Mouse (Mus musculus) midbrain, embryonic 16.5 days (tissue): ENCODE measurements around the gene Aspg. TPM values are rescaled to one million over a fixed set of nuclear protein-coding genes. Genes with fewer than 3 reads are reported as not detected.
A peak's percentile ranks its signal among the peaks of the same experiment; 100 is the strongest.

Experiments used
- ATAC-seq: fragments of 200-750 bp; cut with Nextera tagmentation; 2 replicates; pipeline ENCODE4 v1.8.0; 2017; ENCODE audit warnings: moderate TSS enrichment
- H3K27ac ChIP-seq: fragments of 300-500 bp; sonication (generic); 2 replicates; pipeline ENCODE4 v1.5.1; 2014; ENCODE audit warnings: mild to moderate bottlenecking, low read length, mixed read lengths
- H3K27me3 ChIP-seq: fragments of 300-500 bp; sonication (generic); 2 replicates; pipeline ENCODE4 v1.6.1; 2014; ENCODE audit warnings: low read depth, low read length, mixed read lengths; ENCODE audit not compliant: control insufficient read depth, insufficient read depth
- H3K36me3 ChIP-seq: fragments of 300-500 bp; sonication (generic); 2 replicates; pipeline ENCODE4 v1.6.1; 2014; ENCODE audit warnings: mild to moderate bottlenecking, low read length, moderate library complexity, mixed read lengths; ENCODE audit not compliant: control insufficient read depth, insufficient read depth
- H3K4me1 ChIP-seq: fragments of 300-500 bp; sonication (generic); 2 replicates; pipeline ENCODE4 v1.6.1; 2014; ENCODE audit warnings: mild to moderate bottlenecking, low read length, mixed read lengths; ENCODE audit not compliant: control insufficient read depth, insufficient read depth
- H3K4me2 ChIP-seq: fragments of 300-500 bp; sonication (generic); 2 replicates; pipeline ENCODE4 v1.6.1; 2014; ENCODE audit warnings: mild to moderate bottlenecking, low read length, mixed read lengths
- H3K4me3 ChIP-seq: fragments of 300-500 bp; sonication (generic); 2 replicates; pipeline ENCODE4 v1.5.1; 2014; ENCODE audit warnings: low read depth, mild to moderate bottlenecking, low read length, moderate library complexity, mixed read lengths
- H3K9ac ChIP-seq: fragments of 300-500 bp; sonication (generic); 2 replicates; pipeline ENCODE4 v1.6.1; 2014; ENCODE audit warnings: low read depth, low read length, mixed read lengths
- H3K9me3 ChIP-seq: fragments of 300-500 bp; sonication (generic); replicated peaks from 2 replicates; pipeline ENCODE4 v1.6.1; 2014; ENCODE audit warnings: mild to moderate bottlenecking, low read length, mixed read lengths; ENCODE audit not compliant: control insufficient read depth, poor library complexity, severe bottlenecking
- WGBS: fragments of 180-500 bp; shearing (Covaris S2); extraction: QIAGEN DNeasy Blood & Tissue Kit; methylation state at CpG from one replicate; pipeline ENCODE4 v1.1.7; 2014; 5-methylcytosine and 5-hydroxymethylcytosine counted together
- polyA plus RNA-seq: library from polyadenylated mRNA; unstranded; fragments of >200 nt; fragmentation: Nextera tagmentation; extraction: Ambion mirVana; gene quantifications from 2 replicates; pipeline ENCODE4 v1.2.1, GENCODE M21; 2015

The Aspg gene
- polyA plus RNA-seq, 1 experiment from 2014 or later: 0.74 TPM

GRCm38 (mm10) chr12:112143116-112143832, 36.8 kb downstream of the Aspg start:
- peaks cover 35% of the 10 kb centered on the region for H3K4me1 ChIP-seq
- WGBS: 5% methylated on average over 14 of the region's 14 CpGs
- peak overlapping the region; percentile 61 for H3K27ac ChIP-seq
- no peak for ATAC-seq
- peak overlapping the region; percentile 84 for H3K4me2 ChIP-seq
- peak overlapping the region; percentile 66 for H3K4me3 ChIP-seq
- no peaks in the 10 kb centered on the region for H3K36me3 ChIP-seq
- H3K27me3 ChIP-seq: peaks cover 22% of the 10 kb centered on the region
- peak overlapping the region; percentile 78 for H3K9ac ChIP-seq
- H3K9me3 ChIP-seq: no peaks in the 10 kb centered on the region

GRCm38 (mm10) chr12:112143833-112144201, 37.3 kb downstream of the Aspg start:
- WGBS: 1% methylated on average over 32 of the region's 52 CpGs
- H3K9ac ChIP-seq: peak overlapping the region; percentile 78
- H3K36me3 ChIP-seq: no peaks in the 10 kb centered on the region
- H3K27ac ChIP-seq: peak overlapping the region; percentile 61
- H3K4me1 ChIP-seq: peaks cover 38% of the 10 kb centered on the region
- no peaks in the 10 kb centered on the region for H3K9me3 ChIP-seq
- H3K4me2 ChIP-seq: peak overlapping the region; percentile 84
- peaks cover 22% of the 10 kb centered on the region for H3K27me3 ChIP-seq
- peak overlapping the region; percentile 66 for H3K4me3 ChIP-seq
- no peak; the same call in 1 of the 2 replicates for ATAC-seq

DNA sequence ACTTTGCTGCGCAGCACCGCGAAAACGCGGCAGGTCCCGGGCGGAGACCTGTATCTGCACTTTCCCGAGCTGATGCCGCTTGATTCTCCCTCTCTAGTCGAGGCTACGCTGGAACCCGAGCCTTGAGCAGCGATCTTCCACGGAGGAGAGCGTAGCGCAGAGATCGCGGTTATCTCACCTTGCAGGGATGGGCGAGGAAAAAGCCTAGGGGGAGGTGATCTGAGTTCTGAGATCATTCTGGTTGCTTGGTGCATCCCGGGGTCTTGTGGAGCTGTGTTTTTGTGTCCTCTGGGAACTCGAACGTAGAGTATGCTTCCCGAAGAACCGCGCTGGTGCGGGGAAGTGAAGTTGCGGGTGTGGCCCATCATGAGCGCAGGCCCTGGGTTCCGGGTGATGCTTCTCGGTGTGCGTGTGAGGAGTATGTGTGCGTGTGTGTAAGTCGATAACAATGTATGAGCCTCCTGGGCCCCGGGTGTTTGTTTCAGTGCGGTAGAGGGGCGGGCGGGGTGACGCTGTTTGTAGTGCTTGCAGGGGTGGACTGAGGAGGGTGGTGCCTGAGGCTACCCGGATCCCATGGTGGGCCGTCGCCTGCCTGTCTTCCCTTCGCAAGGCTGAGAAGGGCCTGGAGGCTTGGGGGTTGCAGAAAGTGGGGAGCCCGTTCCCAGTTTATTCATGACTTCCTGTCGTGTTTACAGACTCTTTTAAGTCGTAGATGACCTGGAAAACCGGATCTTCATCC, 38.1 kb downstream of the Aspg start:
- Histone ChIP-seq H3K4me1 (peaks cover 38% of the 10 kb centered on the region), H3K27me3 (peaks cover 22% of the 10 kb centered on the region), H3K9me3 (no peaks in the 10 kb centered on the region), H3K9ac (peak overlapping the region; percentile 78), H3K27ac (peak overlapping the region; percentile 61), H3K4me3 (peak overlapping the region; percentile 66), H3K36me3 (no peaks in the 10 kb centered on the region), H3K4me2 (peak overlapping the region; percentile 84)
- under 1% methylated on average over 46 of the region's 46 CpGs for WGBS
- no peak for ATAC-seq

- Histone ChIP-seq H3K4me2 (peak overlapping the region; percentile 84), H3K27me3 (peaks cover 22% of the 10 kb centered on the region), H3K36me3 (no peaks in the 10 kb centered on the region), H3K27ac (0 out of 2 replicates have a peak overlapping the region, but pooled peaks have one; percentile 38), H3K9me3 (no peaks in the 10 kb centered on the region), H3K9ac (peak overlapping the region; percentile 78), H3K4me1 (peaks cover 41% of the 10 kb centered on the region), H3K4me3 (peak overlapping the region; percentile 66)
- under 1% methylated on average over 37 of the region's 37 CpGs for WGBS
- ATAC-seq: peak; percentile 52
Measured at GRCm38 (mm10) chr12:112145211-112145874, 38.9 kb downstream of the Aspg start.

GRCm38 (mm10) chr12:112145875-112146651, 39.6 kb downstream of the Aspg start, which contains the start of gene Kif26a:
Gene Kif26a, plus strand, starts transcription at chr12:112146208.
- under 1% methylated on average over 68 of the region's 68 CpGs for WGBS
- Histone ChIP-seq H3K9me3 (no peaks in the 10 kb centered on the region), H3K27me3 (peaks cover 19% of the 10 kb centered on the region)

DNA sequence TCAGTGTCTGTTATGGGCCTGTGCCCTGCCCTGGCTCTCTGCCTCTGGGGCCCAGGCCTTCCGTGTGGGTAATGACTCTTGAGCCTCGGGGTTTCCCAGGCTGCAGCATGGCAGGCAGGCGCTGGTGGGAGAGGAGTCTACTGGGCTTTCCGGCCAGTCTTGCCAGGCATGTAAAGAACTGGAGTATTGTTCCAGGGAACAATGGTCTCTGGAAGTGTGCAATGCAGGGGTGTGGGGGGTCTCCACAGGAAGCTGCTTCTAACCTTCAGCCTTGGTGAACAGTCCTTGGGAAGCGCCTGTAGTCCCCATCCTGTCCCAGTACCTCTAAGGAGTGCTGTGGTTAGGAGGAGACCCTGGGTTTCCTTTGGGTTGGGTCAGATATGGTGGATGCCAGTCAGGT, 40.9 kb downstream of the Aspg start:
- H3K9me3 ChIP-seq: no peaks in the 10 kb centered on the region
- no peak for ATAC-seq
- 30% methylated on average over 5 of the region's 5 CpGs for WGBS
- H3K27me3 ChIP-seq: peaks cover 11% of the 10 kb centered on the region
- no peak overlapping the region; the same call in 1 of the 2 replicates for H3K27ac ChIP-seq
- no peaks in the 10 kb centered on the region for H3K36me3 ChIP-seq
- H3K4me3 ChIP-seq: peak overlapping the region; percentile 66
- H3K4me1 ChIP-seq: peaks cover 45% of the 10 kb centered on the region
- H3K4me2 ChIP-seq: peak overlapping the region; percentile 84
- H3K9ac ChIP-seq: peak overlapping the region; percentile 73

More at GRCm38 (mm10) chr12:112145875-112146651, 39.6 kb downstream of the Aspg start, which contains the start of gene Kif26a:
- peaks cover 41% of the 10 kb centered on the region for H3K4me1 ChIP-seq
- peak within 1 kb of the TSS; percentile 78 for H3K9ac ChIP-seq
- H3K27ac ChIP-seq: peak within 1 kb of the TSS; percentile 45
- peak; percentile 52 for ATAC-seq
- H3K4me3 ChIP-seq: peak within 1 kb of the TSS; percentile 66
- peak within 1 kb of the TSS; percentile 84 for H3K4me2 ChIP-seq
- no peaks in the 10 kb centered on the region for H3K36me3 ChIP-seq

GRCm38 (mm10) chr12:112150011-112150410, 43.5 kb downstream of the Aspg start:
- Histone ChIP-seq H3K27ac (no peak overlapping the region), H3K4me3 (no peak overlapping the region), H3K9ac (no peak overlapping the region), H3K36me3 (no peaks in the 10 kb centered on the region), H3K4me1 (peaks cover 47% of the 10 kb centered on the region), H3K4me2 (peak overlapping the region; percentile 28; the same call in 1 of the 2 replicates), H3K9me3 (no peaks in the 10 kb centered on the region), H3K27me3 (peaks cover 3% of the 10 kb centered on the region; the same call in 1 of the 2 replicates)
- ATAC-seq: no peak
- WGBS: 67% methylated on average over 7 of the region's 7 CpGs
